Mouse (Mus musculus): Measurements from ENCODE around the gene 2010300C02Rik.

DNA sequence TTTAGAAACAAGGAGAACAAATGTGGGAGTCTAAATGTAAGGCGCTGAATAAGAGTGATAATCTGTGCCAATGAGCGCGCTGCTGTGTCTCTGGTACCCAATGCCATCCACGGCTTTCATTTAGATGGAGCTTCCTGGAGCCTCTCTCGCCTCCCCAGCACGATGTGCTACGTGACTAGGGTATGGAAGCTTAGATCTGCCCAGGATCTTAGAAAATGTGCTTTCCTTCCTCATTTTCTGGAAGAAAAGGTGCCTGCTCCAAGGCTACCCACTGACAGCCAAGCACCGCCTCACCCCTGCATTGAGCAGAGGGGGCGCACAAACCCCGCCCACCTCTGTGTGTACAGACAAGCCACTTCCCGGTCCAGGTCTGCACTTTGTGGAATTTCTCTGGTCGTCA lies 6.0 kb upstream of the 2010300C02Rik start:
- TF ChIP-seq CTCF (IDR thresholded peaks at IDR 0.05; ENCODE audit: low read depth, low read length) (no peak), POLR2A (IDR thresholded peaks at IDR 0.05; ENCODE audit: extremely low read depth, insufficient read depth, low read length) (no peak)

Data from liver, adult 2 months (tissue).